Mouse (Mus musculus) heart, embryonic 11.5 days (tissue): Measurements from ENCODE around the gene Adamtsl3. TPM values are rescaled to one million over a fixed set of nuclear protein-coding genes. Genes with fewer than 3 reads are reported as not detected.

Experiments
- ATAC-seq: fragments of 200-750 bp; cut with Nextera tagmentation; replicated peaks from 2 replicates; pipeline ENCODE4 v1.8.0; 2017; ENCODE audit warnings: moderate library complexity; ENCODE audit not compliant: insufficient number of reproducible peaks, low FRiP score, low TSS enrichment
- H3K27ac ChIP-seq: fragments of 300-500 bp; sonication (generic); 2 replicates; pipeline ENCODE4 v1.5.1; 2014; ENCODE audit warnings: mild to moderate bottlenecking, low read depth, low read length
- H3K27me3 ChIP-seq: fragments of 300-500 bp; sonication (generic); 2 replicates; pipeline ENCODE4 v1.6.1; 2014; ENCODE audit warnings: mild to moderate bottlenecking, low read length, mixed read lengths; ENCODE audit not compliant: control insufficient read depth, insufficient read depth
- H3K36me3 ChIP-seq: fragments of 300-500 bp; sonication (generic); 2 replicates; pipeline ENCODE4 v1.6.1; 2014; ENCODE audit warnings: mild to moderate bottlenecking, low read length, moderate library complexity, mixed read lengths; ENCODE audit not compliant: control insufficient read depth, insufficient read depth
- H3K4me1 ChIP-seq: fragments of 300-500 bp; sonication (generic); 2 replicates; pipeline ENCODE4 v1.6.1; 2014; ENCODE audit warnings: low read length; ENCODE audit not compliant: control insufficient read depth, insufficient read depth
- H3K4me2 ChIP-seq: fragments of 300-500 bp; sonication (generic); 2 replicates; pipeline ENCODE4 v1.6.1; 2014; ENCODE audit warnings: mild to moderate bottlenecking, moderate library complexity
- H3K4me3 ChIP-seq: fragments of 300-500 bp; sonication (generic); 2 replicates; pipeline ENCODE4 v1.5.1; 2014; ENCODE audit warnings: low read depth, low read length
- H3K9ac ChIP-seq: fragments of 300-500 bp; sonication (generic); 2 replicates; pipeline ENCODE4 v1.6.1; 2014; ENCODE audit warnings: mild to moderate bottlenecking, low read depth, low read length, moderate library complexity
- H3K9me3 ChIP-seq: fragments of 300-500 bp; sonication (generic); replicated peaks from 2 replicates; pipeline ENCODE4 v1.6.1; 2016; ENCODE audit warnings: low read length; ENCODE audit not compliant: control insufficient read depth
- WGBS: fragments of 180-500 bp; shearing (Covaris S2); extraction: QIAGEN DNeasy Blood & Tissue Kit; methylation state at CpG from one replicate; pipeline ENCODE4 v1.1.7; 2014; ENCODE audit not compliant: insufficient replicate concordance; 5-methylcytosine and 5-hydroxymethylcytosine counted together
- polyA plus RNA-seq: library from polyadenylated mRNA; unstranded; fragments of >200 nt; fragmentation: Nextera tagmentation; extraction: Ambion mirVana; gene quantifications from 2 replicates; pipeline ENCODE4 v1.2.1, GENCODE M21; 2014

The Adamtsl3 gene
- polyA plus RNA-seq, 1 experiment from 2014 or later: 0.57 TPM

DNA sequence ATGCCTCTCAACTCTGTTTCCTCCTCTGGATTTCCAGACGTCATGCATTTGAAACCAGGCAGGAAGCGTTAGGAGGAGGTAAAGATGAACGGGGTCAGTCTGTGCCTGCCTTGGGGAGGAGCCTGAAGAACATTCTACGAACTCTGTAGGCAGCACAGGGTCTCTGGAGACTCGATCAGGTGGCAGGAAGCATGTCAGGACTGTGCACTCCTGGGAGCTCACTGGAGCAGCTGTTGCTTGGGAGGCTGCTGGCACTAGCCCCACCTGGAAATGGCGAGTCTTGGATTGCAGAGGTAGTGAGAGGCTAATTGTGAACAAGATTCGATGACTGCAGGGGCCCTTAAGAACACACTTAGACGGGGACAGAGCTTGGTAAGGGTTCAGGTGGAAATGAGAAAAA lies 6.0 kb downstream of the Adamtsl3 start:
- Histone ChIP-seq H3K36me3 (no peaks in the 10 kb centered on the region), H3K9me3 (no peaks in the 10 kb centered on the region), H3K9ac (no peak overlapping the region), H3K27ac (no peak overlapping the region), H3K27me3 (peaks cover 22% of the 10 kb centered on the region), H3K4me1 (peaks cover 3% of the 10 kb centered on the region; the same call in 1 of the 2 replicates), H3K4me2 (no peak overlapping the region), H3K4me3 (no peak overlapping the region)
- WGBS: 39% methylated on average over 8 of the region's 8 CpGs
- no peak for ATAC-seq

GRCm38 (mm10) chr7:82346706-82347105 lies 11.2 kb downstream of the Adamtsl3 start:
- no peaks in the 10 kb centered on the region for H3K36me3 ChIP-seq
- H3K9ac ChIP-seq: no peak overlapping the region
- no peaks in the 10 kb centered on the region for H3K9me3 ChIP-seq
- 60% methylated on average over 2 of the region's 2 CpGs for WGBS
- no peak overlapping the region for H3K4me3 ChIP-seq
- no peaks in the 10 kb centered on the region for H3K4me1 ChIP-seq
- no peak overlapping the region for H3K4me2 ChIP-seq
- ATAC-seq: no peak
- no peak overlapping the region for H3K27ac ChIP-seq
- H3K27me3 ChIP-seq: no peaks in the 10 kb centered on the region

- 65% methylated on average over 7 of the region's 7 CpGs for WGBS
- no peak overlapping the region for H3K4me2 ChIP-seq
- no peaks in the 10 kb centered on the region for H3K4me1 ChIP-seq
- no peaks in the 10 kb centered on the region for H3K36me3 ChIP-seq
- no peak overlapping the region for H3K27ac ChIP-seq
- no peak for ATAC-seq
- H3K9me3 ChIP-seq: no peaks in the 10 kb centered on the region
- no peak overlapping the region for H3K9ac ChIP-seq
- H3K4me3 ChIP-seq: no peak overlapping the region
- no peaks in the 10 kb centered on the region for H3K27me3 ChIP-seq
Measured at GRCm38 (mm10) chr7:82349796-82350195, 14.3 kb downstream of the Adamtsl3 start.

GRCm38 (mm10) chr7:82350421-82350820 lies 14.9 kb downstream of the Adamtsl3 start:
- Histone ChIP-seq H3K4me1 (no peaks in the 10 kb centered on the region), H3K36me3 (no peaks in the 10 kb centered on the region), H3K9ac (no peak overlapping the region), H3K4me2 (no peak overlapping the region), H3K9me3 (no peaks in the 10 kb centered on the region), H3K27ac (no peak overlapping the region), H3K4me3 (no peak overlapping the region), H3K27me3 (no peaks in the 10 kb centered on the region)
- ATAC-seq: no peak
- WGBS: 76% methylated on average over 3 of the region's 3 CpGs

DNA sequence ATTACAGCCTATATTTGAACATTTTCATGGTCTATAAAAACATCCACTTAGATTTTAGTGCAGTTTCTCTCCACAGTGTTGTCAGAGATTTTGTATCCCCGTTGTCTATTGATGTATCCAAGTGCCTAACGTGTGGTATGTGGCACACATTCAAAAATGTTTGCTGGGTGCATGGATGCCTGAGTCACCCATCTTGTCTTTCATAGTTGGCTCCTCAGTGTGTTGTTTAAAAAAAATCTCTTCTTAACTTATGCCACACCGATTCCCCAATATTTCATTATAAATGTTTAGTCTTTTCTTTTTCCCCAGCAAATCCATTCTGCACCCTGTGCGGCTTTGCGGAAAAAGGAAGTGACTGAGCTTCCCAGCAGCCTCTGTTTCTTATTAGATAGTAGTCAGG lies 23.7 kb downstream of the Adamtsl3 start:
- Histone ChIP-seq H3K4me1 (no peaks in the 10 kb centered on the region), H3K27me3 (no peaks in the 10 kb centered on the region), H3K9ac (no peak overlapping the region), H3K36me3 (no peaks in the 10 kb centered on the region), H3K9me3 (no peaks in the 10 kb centered on the region), H3K27ac (no peak overlapping the region), H3K4me3 (no peak overlapping the region), H3K4me2 (no peak overlapping the region)
- no peak for ATAC-seq
- 88% methylated on average over 5 of the region's 5 CpGs for WGBS

DNA sequence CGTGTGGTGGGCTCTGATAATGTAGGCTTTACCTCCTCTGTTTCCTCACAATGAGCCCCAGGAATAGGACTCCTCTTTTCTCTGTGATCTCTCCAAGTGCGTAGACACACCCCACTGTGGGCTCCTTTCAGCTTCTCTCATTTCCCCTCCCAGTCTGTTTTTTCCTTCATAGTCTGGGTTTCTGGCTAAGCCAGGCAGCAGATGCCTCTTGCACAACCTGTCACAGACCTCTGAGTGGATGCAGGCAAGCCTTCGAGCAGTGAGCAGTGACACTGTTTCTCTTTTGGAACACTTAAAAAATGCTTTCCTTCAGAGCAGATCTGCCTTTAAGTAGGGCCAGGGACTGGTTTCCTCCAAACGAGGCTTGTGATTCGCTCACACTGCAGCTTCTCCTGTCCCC lies 24.2 kb downstream of the Adamtsl3 start:
- Histone ChIP-seq H3K4me1 (no peaks in the 10 kb centered on the region), H3K36me3 (no peaks in the 10 kb centered on the region), H3K4me3 (no peak overlapping the region), H3K4me2 (no peak overlapping the region), H3K9me3 (no peaks in the 10 kb centered on the region), H3K27ac (no peak overlapping the region), H3K27me3 (no peaks in the 10 kb centered on the region), H3K9ac (no peak overlapping the region)
- WGBS: 59% methylated on average over 5 of the region's 5 CpGs
- ATAC-seq: no peak

GRCm38 (mm10) chr7:82360186-82360585 lies 24.7 kb downstream of the Adamtsl3 start:
- Histone ChIP-seq H3K36me3 (no peaks in the 10 kb centered on the region), H3K27ac (no peak overlapping the region), H3K9me3 (no peaks in the 10 kb centered on the region), H3K9ac (no peak overlapping the region), H3K27me3 (no peaks in the 10 kb centered on the region), H3K4me2 (no peak overlapping the region), H3K4me3 (no peak overlapping the region), H3K4me1 (no peaks in the 10 kb centered on the region)
- 78% methylated on average over 4 of the region's 4 CpGs for WGBS
- ATAC-seq: no peak

DNA sequence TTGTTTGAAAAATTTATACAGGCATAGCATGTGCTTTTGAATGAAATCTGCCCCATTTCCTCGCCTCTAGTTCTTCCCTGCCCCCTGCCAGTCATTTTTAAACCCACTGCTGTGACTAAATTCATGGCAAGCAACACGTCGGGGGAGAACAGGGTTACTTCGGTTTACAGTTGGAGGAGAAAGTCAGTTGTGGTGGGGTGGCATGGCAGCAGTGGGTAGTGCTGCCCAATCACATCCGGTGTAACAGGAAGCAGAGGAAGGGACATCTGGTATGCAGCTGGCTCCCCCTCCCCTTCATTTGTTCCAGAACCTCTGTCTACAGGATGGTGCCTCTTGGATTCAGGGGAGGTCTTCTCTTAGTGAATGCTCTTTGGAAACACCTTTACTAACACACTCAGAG lies 25.6 kb downstream of the Adamtsl3 start:
- H3K4me1 ChIP-seq: no peaks in the 10 kb centered on the region
- H3K4me2 ChIP-seq: no peak overlapping the region
- H3K9ac ChIP-seq: no peak overlapping the region
- no peaks in the 10 kb centered on the region for H3K36me3 ChIP-seq
- H3K27ac ChIP-seq: no peak overlapping the region
- ATAC-seq: no peak
- no peaks in the 10 kb centered on the region for H3K9me3 ChIP-seq
- H3K4me3 ChIP-seq: no peak overlapping the region
- no peaks in the 10 kb centered on the region for H3K27me3 ChIP-seq
- WGBS: 68% methylated on average over 5 of the region's 5 CpGs

DNA sequence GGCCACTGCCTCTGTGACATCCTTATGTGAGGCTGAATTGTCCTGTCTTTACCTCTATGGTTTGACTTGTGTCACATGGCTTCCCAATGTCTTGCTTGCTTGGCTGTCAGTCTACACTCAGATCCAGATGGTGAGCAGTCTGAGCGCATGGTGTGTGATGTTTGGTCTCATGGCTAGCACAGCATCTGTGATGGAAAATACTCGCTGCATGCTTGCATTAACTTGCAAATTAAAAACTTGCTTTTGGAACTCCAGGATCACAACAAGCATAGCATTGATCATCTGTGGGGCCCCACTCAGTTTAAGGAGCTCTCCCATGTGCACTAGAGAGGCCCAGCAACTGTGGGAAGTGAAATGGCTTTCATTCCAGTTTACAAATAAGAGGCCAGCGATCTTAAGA lies 29.1 kb downstream of the Adamtsl3 start:
- no peak overlapping the region for H3K4me2 ChIP-seq
- H3K9me3 ChIP-seq: no peaks in the 10 kb centered on the region
- no peaks in the 10 kb centered on the region for H3K27me3 ChIP-seq
- ATAC-seq: no peak
- H3K4me3 ChIP-seq: no peak overlapping the region
- no peak overlapping the region for H3K27ac ChIP-seq
- 81% methylated on average over 3 of the region's 3 CpGs for WGBS
- no peaks in the 10 kb centered on the region for H3K36me3 ChIP-seq
- H3K9ac ChIP-seq: no peak overlapping the region
- no peaks in the 10 kb centered on the region for H3K4me1 ChIP-seq
